In genomic region chr2:32590224-32590623, GRCm38 (mm10) we compare ENCODE assay signal across 18 mouse cellular contexts. TPM values are rescaled to one million over a fixed set of nuclear protein-coding genes. Genes with fewer than 3 reads are reported as not detected.
DNase-seq lines count a peak whose midpoint lies in the region; ATAC-seq and TF ChIP-seq lines count a peak whose summit lies in the region.
"Had no signal": no experiment of that assay in that cellular context is flagged by ENCODE, and none has a peak within 500 bp of the region (broad histone marks: within the 10 kb centered on the region; RNA-seq: fewer than 3 reads in every experiment).

No protein-coding gene starts in this region.

- H3K4me2 ChIP-seq in heart, postnatal 0 days (ENCODE audit: low read depth, low read length), result no peak overlapping the region
- no peak overlapping the region for H3K4me2 ChIP-seq in stomach, embryonic 16.5 days (ENCODE audit: low read depth, low read length)
- no peak overlapping the region for H3K4me2 ChIP-seq in stomach, postnatal 0 days (replicated peaks; ENCODE audit: low read depth)
- H3K4me2 ChIP-seq: liver, embryonic 15.5 days; midbrain, embryonic 15.5 days had no signal

- H3K9ac ChIP-seq in heart, postnatal 0 days (replicated peaks; ENCODE audit: low read depth, low read length), result 0 out of 2 replicates have a peak overlapping the region, but pooled peaks have one; percentile 4
- H3K9ac ChIP-seq in stomach, embryonic 16.5 days (ENCODE audit: low read length), result 0 out of 2 replicates have a peak overlapping the region, but pooled peaks have one; percentile 15
- no peak overlapping the region for H3K9ac ChIP-seq in stomach, postnatal 0 days (ENCODE audit: low read length)
- H3K9ac ChIP-seq: liver, embryonic 15.5 days; midbrain, embryonic 15.5 days had no signal

- H3K27ac ChIP-seq in heart, postnatal 0 days (ENCODE audit: low read depth), result 0 out of 2 replicates have a peak overlapping the region, but pooled peaks have one; percentile 67
- no peak overlapping the region for H3K27ac ChIP-seq in heart, embryonic 10.5 days
- H3K27ac ChIP-seq in stomach, embryonic 16.5 days (ENCODE audit: low read length), result no peak overlapping the region
- H3K27ac ChIP-seq in stomach, postnatal 0 days (replicated peaks), result no peak overlapping the region
- H3K27ac ChIP-seq: kidney, postnatal 0 days; liver, embryonic 15.5 days; midbrain, embryonic 15.5 days had no signal

- DNase-seq in cerebellum, adult 9-11 months, result peak; percentile 66
- DNase-seq in cerebellum, adult 18-20 months, result no peak
- DNase-seq in heart, postnatal 0 days (ENCODE audit: low spot score), result no peak
- DNase-seq in heart, embryonic 10.5 days (ENCODE audit: low spot score), result no peak
- no peak for DNase-seq in stomach, postnatal 0 days (ENCODE audit: low spot score)
- DNase-seq in right cerebral cortex, postnatal 14 days, result no peak
- no peak for DNase-seq in urinary bladder, adult 2 months (ENCODE audit: low spot score)
- DNase-seq: adrenal gland, postnatal 36 days; B cell, adult 2 months; cerebellum, adult 8-10 months; thymus, postnatal 4 days had no signal

- 76% methylated on average over 10 of the region's 10 CpGs for WGBS in heart, postnatal 0 days
- 85% methylated on average over 10 of the region's 10 CpGs for WGBS in heart, embryonic 10.5 days
- 70% methylated on average over 10 of the region's 10 CpGs for WGBS in stomach, embryonic 16.5 days
- WGBS in stomach, postnatal 0 days, result 66% methylated on average over 10 of the region's 10 CpGs

- no peak overlapping the region for H3K4me3 ChIP-seq in heart, postnatal 0 days (ENCODE audit: low read depth, low read length)
- H3K4me3 ChIP-seq in heart, embryonic 10.5 days, result no peak overlapping the region
- no peak overlapping the region for H3K4me3 ChIP-seq in stomach, embryonic 16.5 days (replicated peaks; ENCODE audit: low read length)
- no peak overlapping the region for H3K4me3 ChIP-seq in stomach, postnatal 0 days (ENCODE audit: low read depth, low read length)
- H3K4me3 ChIP-seq: liver, embryonic 15.5 days; midbrain, embryonic 15.5 days had no signal

- peaks cover 36% of the 10 kb centered on the region for H3K36me3 ChIP-seq in heart, postnatal 0 days (replicated peaks; ENCODE audit: control insufficient read depth, insufficient read depth, low read length)
- peaks cover 45% of the 10 kb centered on the region for H3K36me3 ChIP-seq in heart, embryonic 10.5 days
- no peaks in the 10 kb centered on the region for H3K36me3 ChIP-seq in stomach, embryonic 16.5 days (ENCODE audit: control insufficient read depth, insufficient read depth, low read length)
- no peaks in the 10 kb centered on the region for H3K36me3 ChIP-seq in stomach, postnatal 0 days (ENCODE audit: control insufficient read depth, insufficient read depth, low read length)
- H3K36me3 ChIP-seq: liver, embryonic 15.5 days; midbrain, embryonic 15.5 days had no signal

- no peak for ATAC-seq in heart, postnatal 0 days (ENCODE audit: insufficient read depth, low read depth)
- no peak for ATAC-seq in stomach, embryonic 16.5 days (ENCODE audit: insufficient read depth, low FRiP score)
- no peak for ATAC-seq in stomach, postnatal 0 days (ENCODE audit: low FRiP score, low TSS enrichment)
- ATAC-seq: midbrain, embryonic 15.5 days had no signal

- TF ChIP-seq EP300 in heart, postnatal 0 days (IDR thresholded peaks at IDR 0.05; ENCODE audit: low read depth), result no peak
- no peak for TF ChIP-seq EP300 in stomach, postnatal 0 days (optimal IDR thresholded peaks at IDR 0.05)

- H3K27me3 ChIP-seq in heart, postnatal 0 days (ENCODE audit: control insufficient read depth, insufficient read depth, low read length), result no peaks in the 10 kb centered on the region
- H3K27me3 ChIP-seq in heart, embryonic 10.5 days (ENCODE audit: insufficient read depth, poor library complexity, severe bottlenecking), result no peaks in the 10 kb centered on the region
- no peaks in the 10 kb centered on the region for H3K27me3 ChIP-seq in stomach, embryonic 16.5 days (ENCODE audit: control insufficient read depth, insufficient read depth, low read length)
- no peaks in the 10 kb centered on the region for H3K27me3 ChIP-seq in stomach, postnatal 0 days (ENCODE audit: control insufficient read depth, insufficient read depth, low read length)
- H3K27me3 ChIP-seq: midbrain, embryonic 15.5 days had no signal

- no peaks in the 10 kb centered on the region for H3K9me3 ChIP-seq in heart, postnatal 0 days (replicated peaks; ENCODE audit: control insufficient read depth, low read length)
- H3K9me3 ChIP-seq in heart, embryonic 10.5 days, result no peaks in the 10 kb centered on the region
- no peaks in the 10 kb centered on the region for H3K9me3 ChIP-seq in stomach, embryonic 16.5 days (replicated peaks; ENCODE audit: control insufficient read depth, low read length)
- no peaks in the 10 kb centered on the region for H3K9me3 ChIP-seq in stomach, postnatal 0 days (ENCODE audit: control insufficient read depth, low read length)
- H3K9me3 ChIP-seq: liver, embryonic 15.5 days; midbrain, embryonic 15.5 days had no signal

- peaks cover 25% of the 10 kb centered on the region for H3K4me1 ChIP-seq in heart, postnatal 0 days (ENCODE audit: control insufficient read depth, insufficient read depth)
- H3K4me1 ChIP-seq in heart, embryonic 10.5 days, result peaks cover 33% of the 10 kb centered on the region
- H3K4me1 ChIP-seq in stomach, embryonic 16.5 days (ENCODE audit: control insufficient read depth, insufficient read depth, low read length), result peaks cover 13% of the 10 kb centered on the region
- no peaks in the 10 kb centered on the region for H3K4me1 ChIP-seq in stomach, postnatal 0 days (replicated peaks; ENCODE audit: control insufficient read depth, insufficient read depth)

- no peak for TF ChIP-seq CTCF in heart, postnatal 0 days (IDR thresholded peaks at IDR 0.05; ENCODE audit: low read depth)
- no peak for TF ChIP-seq CTCF in stomach, postnatal 0 days (IDR thresholded peaks at IDR 0.05; ENCODE audit: low read depth)

RNA-seq across cellular contexts. Expression of gene St6galnac4, which starts 3.3 kb away (rescaled TPM):
- 25.7 and 28.0 TPM in 2 replicates for total RNA-seq in heart, postnatal 0 days (2014; rRNA removed; ENCODE audit: low replicate concordance)
- polyA plus RNA-seq in heart, postnatal 0 days (2015; fragmentation: Nextera tagmentation; extraction: Ambion mirVana), result 25.5 and 27.0 TPM in 2 replicates
- 39.8 and 49.0 TPM in 2 replicates for polyA plus RNA-seq in heart, embryonic 10.5 days (2016; fragmentation: Nextera tagmentation; extraction: Ambion mirVana)
- polyA plus RNA-seq in stomach, embryonic 16.5 days (2015; fragmentation: Nextera tagmentation; extraction: Ambion mirVana), result 19.8 and 22.9 TPM in 2 replicates
- 7.4 and 7.7 TPM in 2 replicates for polyA plus RNA-seq in stomach, postnatal 0 days (2015; fragmentation: Nextera tagmentation; extraction: Ambion mirVana)
- 13.3 and 16.1 TPM in 2 replicates for polyA plus RNA-seq in urinary bladder, adult 2 months (2012; rRNA removed)

RNA-seq across cellular contexts. Expression of gene St6galnac6, which starts 9.3 kb away (rescaled TPM):
- 102 and 117 TPM in 2 replicates for total RNA-seq in heart, postnatal 0 days (2014; rRNA removed; ENCODE audit: low replicate concordance)
- polyA plus RNA-seq in heart, postnatal 0 days (2015; fragmentation: Nextera tagmentation; extraction: Ambion mirVana), result 44.1 and 44.3 TPM in 2 replicates
- polyA plus RNA-seq in heart, embryonic 10.5 days (2016; fragmentation: Nextera tagmentation; extraction: Ambion mirVana), result 25.1 and 28.4 TPM in 2 replicates
- polyA plus RNA-seq in stomach, embryonic 16.5 days (2015; fragmentation: Nextera tagmentation; extraction: Ambion mirVana), result 17.1 and 18.5 TPM in 2 replicates
- polyA plus RNA-seq in stomach, postnatal 0 days (2015; fragmentation: Nextera tagmentation; extraction: Ambion mirVana), result 9.1 and 11.3 TPM in 2 replicates
- polyA plus RNA-seq in urinary bladder, adult 2 months (2012; rRNA removed), result 20.8 and 33.1 TPM in 2 replicates

RNA-seq across cellular contexts. Expression of gene 9430097D07Rik, which starts 14.7 kb away (rescaled TPM):
- total RNA-seq in heart, postnatal 0 days (2014; rRNA removed; ENCODE audit: low replicate concordance), result not detected in 2 replicates
- polyA plus RNA-seq in heart, postnatal 0 days (2015; fragmentation: Nextera tagmentation; extraction: Ambion mirVana), result not detected in 2 replicates
- 0.09 and 0.15 TPM in 2 replicates for polyA plus RNA-seq in heart, embryonic 10.5 days (2016; fragmentation: Nextera tagmentation; extraction: Ambion mirVana)
- 0.10 and 0.15 TPM in 2 replicates for polyA plus RNA-seq in stomach, embryonic 16.5 days (2015; fragmentation: Nextera tagmentation; extraction: Ambion mirVana)
- polyA plus RNA-seq in stomach, postnatal 0 days (2015; fragmentation: Nextera tagmentation; extraction: Ambion mirVana), result not detected in 2 replicates
- 0.07 TPM in 1 of 2 replicates, not detected in the other for polyA plus RNA-seq in urinary bladder, adult 2 months (2012; rRNA removed)
- total RNA-seq: adrenal gland, postnatal 36 days; hematopoietic stem cell, adult 5-6 weeks; megakaryocyte progenitor cell, adult 5-6 weeks had no signal
- polyA plus RNA-seq: liver, embryonic 15.5 days; small intestine, adult 2 months had no signal

RNA-seq across cellular contexts. Expression of gene Pip5kl1, which starts 15.6 kb away (rescaled TPM):
- not detected in 2 replicates for total RNA-seq in heart, postnatal 0 days (2014; rRNA removed; ENCODE audit: low replicate concordance)
- 0.18 TPM in 1 of 2 replicates, not detected in the other for polyA plus RNA-seq in heart, postnatal 0 days (2015; fragmentation: Nextera tagmentation; extraction: Ambion mirVana)
- 0.43 and 1.1 TPM in 2 replicates for polyA plus RNA-seq in heart, embryonic 10.5 days (2016; fragmentation: Nextera tagmentation; extraction: Ambion mirVana)
- 0.56 and 0.67 TPM in 2 replicates for polyA plus RNA-seq in stomach, embryonic 16.5 days (2015; fragmentation: Nextera tagmentation; extraction: Ambion mirVana)
- 0.08 and 0.18 TPM in 2 replicates for polyA plus RNA-seq in stomach, postnatal 0 days (2015; fragmentation: Nextera tagmentation; extraction: Ambion mirVana)
- polyA plus RNA-seq in urinary bladder, adult 2 months (2012; rRNA removed), result 0.08 TPM in 1 of 2 replicates, not detected in the other
- total RNA-seq: adrenal gland, postnatal 36 days; hematopoietic stem cell, adult 5-6 weeks; megakaryocyte progenitor cell, adult 5-6 weeks had no signal
- polyA plus RNA-seq: liver, embryonic 15.5 days had no signal

RNA-seq across cellular contexts. Expression of gene Dpm2, which starts 19.6 kb away (rescaled TPM):
- total RNA-seq in heart, postnatal 0 days (2014; rRNA removed; ENCODE audit: low replicate concordance), result 17.9 and 31.0 TPM in 2 replicates
- 56.1 and 58.4 TPM in 2 replicates for polyA plus RNA-seq in heart, postnatal 0 days (2015; fragmentation: Nextera tagmentation; extraction: Ambion mirVana)
- polyA plus RNA-seq in heart, embryonic 10.5 days (2016; fragmentation: Nextera tagmentation; extraction: Ambion mirVana), result 87.4 and 92.5 TPM in 2 replicates
- polyA plus RNA-seq in stomach, embryonic 16.5 days (2015; fragmentation: Nextera tagmentation; extraction: Ambion mirVana), result 104 and 106 TPM in 2 replicates
- polyA plus RNA-seq in stomach, postnatal 0 days (2015; fragmentation: Nextera tagmentation; extraction: Ambion mirVana), result 87.5 and 91.8 TPM in 2 replicates
- 88.5 and 117 TPM in 2 replicates for polyA plus RNA-seq in urinary bladder, adult 2 months (2012; rRNA removed)
